Mouse (Mus musculus) neural tube, embryonic 13.5 days (tissue): ENCODE measurements at regions not wholly inside any gene's neighbourhood (a gene's known extent, or its start where the extent isn't known, plus 50 kb on each side); places are given as distances from the start of the nearest gene placed in this dataset.

Experiments used
- ATAC-seq: fragments of 200-750 bp; cut with Nextera tagmentation; 2 replicates; pipeline ENCODE4 v1.8.0; 2017; ENCODE audit warnings: low read depth, mild to moderate bottlenecking, moderate TSS enrichment, moderate library complexity
- H3K27ac ChIP-seq: fragments of 300-500 bp; sonication (generic); replicated peaks from 2 replicates; pipeline ENCODE4 v1.5.1; 2015; ENCODE audit warnings: moderate library complexity, mild to moderate bottlenecking, inconsistent platforms
- H3K27me3 ChIP-seq: fragments of 300-500 bp; sonication (generic); 2 replicates; pipeline ENCODE4 v1.6.1; 2015; ENCODE audit warnings: mild to moderate bottlenecking, inconsistent platforms
- H3K36me3 ChIP-seq: fragments of 300-500 bp; sonication (generic); 2 replicates; pipeline ENCODE4 v1.6.1; 2015; ENCODE audit warnings: mild to moderate bottlenecking, inconsistent platforms
- H3K4me1 ChIP-seq: fragments of 300-500 bp; sonication (generic); replicated peaks from 2 replicates; pipeline ENCODE4 v1.6.1; 2015; ENCODE audit warnings: inconsistent platforms
- H3K4me2 ChIP-seq: fragments of 300-500 bp; sonication (generic); 2 replicates; pipeline ENCODE4 v1.6.1; 2015; ENCODE audit warnings: inconsistent platforms, mild to moderate bottlenecking, moderate library complexity
- H3K4me3 ChIP-seq: fragments of 300-500 bp; sonication (generic); 2 replicates; pipeline ENCODE4 v1.5.1; 2015; ENCODE audit warnings: mild to moderate bottlenecking, inconsistent platforms
- H3K9ac ChIP-seq: fragments of 300-500 bp; sonication (generic); 2 replicates; pipeline ENCODE4 v1.6.1; 2015; ENCODE audit warnings: moderate library complexity, mild to moderate bottlenecking, inconsistent platforms
- H3K9me3 ChIP-seq: fragments of 300-500 bp; sonication (generic); 2 replicates; pipeline ENCODE4 v1.6.1; 2016; ENCODE audit warnings: inconsistent platforms
- WGBS: fragments of 180-500 bp; shearing (Covaris S2); methylation state at CpG from one replicate; pipeline ENCODE4 v1.1.7; 2015; 5-methylcytosine and 5-hydroxymethylcytosine counted together

DNA sequence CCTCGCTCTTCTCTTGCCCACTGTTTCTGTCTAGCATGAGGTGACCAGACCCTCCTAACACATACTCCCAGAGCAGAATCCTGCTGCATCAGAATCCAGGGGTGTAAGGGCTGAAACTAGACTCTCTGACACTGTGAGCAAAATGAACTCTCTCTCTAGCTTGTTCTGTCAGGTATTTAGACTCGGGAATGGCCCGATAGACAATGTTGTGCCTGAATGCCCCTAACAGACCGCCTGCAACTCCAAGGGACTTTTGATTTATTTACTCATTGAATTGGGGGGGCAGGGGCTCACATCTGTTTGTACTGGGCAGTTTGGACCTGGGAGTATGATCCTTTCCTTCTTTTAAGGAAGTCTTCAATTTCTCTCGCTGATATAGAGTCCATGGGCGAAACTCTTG is 469.3 kb upstream of the Trpc7 start:
- ATAC-seq, result no peak
- Histone ChIP-seq H3K9ac (no peak overlapping the region), H3K4me2 (no peak overlapping the region), H3K9me3 (no peaks in the 10 kb centered on the region), H3K27me3 (no peaks in the 10 kb centered on the region), H3K4me3 (no peak overlapping the region), H3K4me1 (0 out of 2 replicates have a peak, but pooled peaks cover 6% of the 10 kb centered on the region), H3K36me3 (no peaks in the 10 kb centered on the region), H3K27ac (no peak overlapping the region)
- WGBS, result 84% methylated on average over 6 of the region's 6 CpGs

DNA sequence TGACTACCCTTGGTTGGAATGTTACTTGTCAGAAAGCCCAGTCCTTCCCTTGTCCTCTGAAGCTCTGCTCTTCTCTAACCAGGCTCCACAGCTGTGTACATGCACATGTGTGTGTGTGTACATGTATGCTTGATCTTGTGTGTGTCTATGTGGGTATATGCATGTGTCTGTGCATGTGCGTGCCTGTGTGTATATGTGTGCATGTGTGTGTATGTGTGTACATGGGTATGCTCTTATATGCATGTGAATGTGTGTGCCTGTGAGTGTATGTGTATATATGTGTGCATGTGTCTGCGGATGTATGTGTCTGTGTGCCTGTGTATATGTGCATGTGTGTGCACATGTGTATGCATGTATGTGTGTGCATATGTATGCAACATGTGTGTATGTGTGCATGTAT is 468.6 kb upstream of the Trpc7 start:
- no peak overlapping the region for H3K27ac ChIP-seq
- H3K9ac ChIP-seq, result no peak overlapping the region

DNA sequence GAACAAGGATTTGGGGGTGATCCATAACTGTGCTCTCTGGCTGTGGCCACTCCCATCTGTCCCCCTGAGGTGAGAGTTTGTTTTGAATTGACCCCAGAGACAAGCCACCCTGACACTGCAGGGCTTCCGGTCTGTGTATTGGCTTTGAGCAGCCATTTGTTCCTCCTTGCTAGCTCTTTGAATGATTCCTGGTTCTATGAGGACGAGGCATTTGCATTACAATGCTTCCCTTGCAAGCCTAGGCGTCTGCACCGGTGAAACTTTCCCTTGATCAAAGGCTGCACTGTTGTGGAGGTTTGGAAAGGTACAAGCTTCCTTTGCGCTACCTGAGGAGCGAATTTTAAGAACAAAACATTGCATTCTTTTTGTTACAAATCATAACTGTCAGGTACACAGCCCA is 466.8 kb upstream of the Trpc7 start:
- no peak for ATAC-seq
- 9% methylated on average over 6 of the region's 6 CpGs for WGBS
- 0 out of 2 replicates have a peak, but pooled peaks cover 6% of the 10 kb centered on the region for H3K4me1 ChIP-seq
- no peak overlapping the region for H3K9ac ChIP-seq
- no peak overlapping the region for H3K4me2 ChIP-seq
- H3K9me3 ChIP-seq, result no peaks in the 10 kb centered on the region
- no peaks in the 10 kb centered on the region for H3K36me3 ChIP-seq
- no peaks in the 10 kb centered on the region for H3K27me3 ChIP-seq
- H3K27ac ChIP-seq, result no peak overlapping the region
- no peak overlapping the region for H3K4me3 ChIP-seq

More for the DNA sequence above, 468.6 kb upstream of the Trpc7 start:
- 95% methylated on average over 2 of the region's 2 CpGs for WGBS
- Histone ChIP-seq H3K4me2 (no peak overlapping the region), H3K36me3 (no peaks in the 10 kb centered on the region), H3K9me3 (no peaks in the 10 kb centered on the region), H3K4me1 (0 out of 2 replicates have a peak, but pooled peaks cover 6% of the 10 kb centered on the region), H3K27me3 (no peaks in the 10 kb centered on the region), H3K4me3 (no peak overlapping the region)
- ATAC-seq, result no peak

DNA sequence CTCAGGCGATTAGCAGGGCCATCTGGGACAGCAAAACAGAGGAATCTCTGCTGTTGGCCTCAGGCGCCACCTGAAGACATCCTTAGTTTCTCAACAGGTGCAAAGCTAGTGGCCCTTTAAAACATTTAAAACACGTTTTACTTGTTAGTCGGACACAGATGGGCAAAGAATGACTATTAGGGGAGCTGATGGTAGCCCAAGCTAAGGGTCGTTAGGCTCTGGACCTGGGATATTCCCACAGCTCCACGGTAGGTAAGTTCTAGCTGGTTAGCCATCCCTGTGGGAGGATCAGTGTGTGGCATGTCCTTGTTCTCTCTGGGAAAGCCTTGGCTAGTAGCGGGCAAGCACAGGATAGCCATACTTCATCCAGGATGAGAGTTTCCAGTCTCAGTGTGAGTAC is 465.5 kb upstream of the Trpc7 start:
- Histone ChIP-seq H3K36me3 (no peaks in the 10 kb centered on the region), H3K4me2 (no peak overlapping the region), H3K27ac (no peak overlapping the region), H3K9me3 (no peaks in the 10 kb centered on the region), H3K4me1 (0 out of 2 replicates have a peak, but pooled peaks cover 6% of the 10 kb centered on the region), H3K9ac (no peak overlapping the region), H3K4me3 (no peak overlapping the region), H3K27me3 (no peaks in the 10 kb centered on the region)
- no peak for ATAC-seq
- 87% methylated on average over 7 of the region's 7 CpGs for WGBS

DNA sequence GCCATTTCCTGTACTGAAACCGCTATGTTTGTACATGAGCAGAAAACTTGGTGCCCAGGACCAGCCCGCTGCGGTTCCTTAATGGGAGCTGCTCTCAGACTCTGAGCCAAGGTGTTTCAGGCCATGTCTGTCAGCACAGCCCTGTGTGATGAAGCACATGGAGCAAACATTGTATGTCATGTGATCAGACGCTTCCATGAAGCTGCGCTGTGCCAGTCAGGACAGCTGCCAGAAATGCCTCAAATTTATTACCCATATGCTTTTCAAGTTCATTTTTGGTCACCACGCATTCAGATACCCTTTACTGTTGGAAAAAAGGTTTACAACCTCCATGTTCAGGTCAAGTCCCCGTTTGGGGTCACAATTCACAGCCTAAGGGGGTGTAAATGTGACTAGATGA is 458.8 kb upstream of the Trpc7 start:
- Histone ChIP-seq H3K27ac (no peak overlapping the region), H3K9me3 (no peaks in the 10 kb centered on the region), H3K4me3 (no peak overlapping the region), H3K9ac (no peak overlapping the region), H3K27me3 (no peaks in the 10 kb centered on the region), H3K4me1 (no peaks in the 10 kb centered on the region), H3K4me2 (no peak overlapping the region), H3K36me3 (no peaks in the 10 kb centered on the region)
- ATAC-seq, result no peak
- 78% methylated on average over 7 of the region's 7 CpGs for WGBS

DNA sequence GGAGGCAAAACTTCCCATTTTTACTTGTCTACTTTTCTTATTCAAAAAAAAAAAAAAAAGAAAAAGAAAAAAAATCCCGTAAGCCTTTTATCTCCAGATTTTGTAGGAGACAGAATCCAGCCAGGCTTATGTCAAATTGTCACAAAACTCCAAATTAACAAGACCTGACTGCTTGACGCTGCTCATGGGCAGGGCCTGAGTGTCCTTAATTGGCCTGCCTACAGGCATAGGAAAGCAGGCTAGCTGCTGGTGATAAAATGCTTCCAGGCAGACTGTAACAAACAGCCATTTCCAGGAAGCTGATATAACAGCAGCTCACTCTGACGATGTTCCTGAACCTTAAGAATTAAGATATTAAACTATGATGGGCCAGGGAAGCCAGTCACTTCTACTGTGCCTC is 458.2 kb upstream of the Trpc7 start:
- Histone ChIP-seq H3K4me2 (no peak overlapping the region), H3K9ac (no peak overlapping the region), H3K4me3 (no peak overlapping the region), H3K27me3 (no peaks in the 10 kb centered on the region), H3K4me1 (no peaks in the 10 kb centered on the region), H3K36me3 (no peaks in the 10 kb centered on the region), H3K9me3 (no peaks in the 10 kb centered on the region), H3K27ac (no peak overlapping the region)
- WGBS, result 71% methylated on average over 3 of the region's 3 CpGs
- no peak for ATAC-seq

DNA sequence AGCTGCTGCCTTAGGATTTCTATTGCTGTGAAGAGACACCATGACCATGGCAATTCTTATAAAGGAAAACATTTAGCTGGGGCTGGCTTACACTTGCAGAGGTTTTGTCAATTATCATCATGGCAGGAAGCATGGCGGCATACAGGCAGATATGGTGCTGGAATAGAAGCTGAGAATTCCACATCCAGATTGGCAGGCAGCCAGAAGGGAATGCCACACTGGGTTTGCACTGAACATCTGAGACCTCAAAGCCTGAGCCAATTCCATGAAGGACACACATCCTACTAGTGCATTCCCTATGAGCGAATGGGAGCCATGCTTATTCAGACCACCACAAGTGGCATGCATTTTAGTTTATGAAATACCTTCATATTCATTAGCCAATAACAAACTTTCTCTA is 455.0 kb upstream of the Trpc7 start:
- H3K4me3 ChIP-seq, result no peak overlapping the region
- no peaks in the 10 kb centered on the region for H3K4me1 ChIP-seq
- H3K4me2 ChIP-seq, result no peak overlapping the region
- H3K9ac ChIP-seq, result no peak overlapping the region
- H3K9me3 ChIP-seq, result no peaks in the 10 kb centered on the region
- H3K27me3 ChIP-seq, result no peaks in the 10 kb centered on the region
- 86% methylated on average over 2 of the region's 2 CpGs for WGBS
- no peak overlapping the region for H3K27ac ChIP-seq
- no peaks in the 10 kb centered on the region for H3K36me3 ChIP-seq
- ATAC-seq, result no peak

DNA sequence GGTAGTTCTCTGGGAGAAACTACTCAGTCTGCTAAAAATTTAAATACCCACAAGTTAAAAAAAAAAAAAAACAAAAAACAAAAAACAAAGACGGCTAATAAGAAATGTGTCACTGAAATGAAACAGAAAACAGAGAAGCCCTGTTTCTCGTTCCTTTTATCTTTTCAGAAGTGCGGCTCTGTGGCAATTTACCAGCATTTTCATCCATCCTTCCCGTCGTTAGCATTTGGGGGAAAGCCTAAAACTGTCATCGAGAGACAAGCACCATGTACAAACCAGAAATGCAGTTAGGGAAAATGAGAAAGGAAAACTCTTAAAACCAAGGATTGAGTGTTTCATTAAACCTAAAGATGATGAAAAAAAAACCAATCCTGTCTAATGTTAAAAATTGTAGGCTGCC is 442.9 kb upstream of the Trpc7 start:
- Histone ChIP-seq H3K36me3 (no peaks in the 10 kb centered on the region), H3K4me1 (no peaks in the 10 kb centered on the region), H3K9me3 (no peaks in the 10 kb centered on the region), H3K4me2 (no peak overlapping the region), H3K27me3 (no peaks in the 10 kb centered on the region), H3K9ac (no peak overlapping the region), H3K4me3 (no peak overlapping the region), H3K27ac (no peak overlapping the region)
- WGBS, result 61% methylated on average over 6 of the region's 6 CpGs
- no peak for ATAC-seq

DNA sequence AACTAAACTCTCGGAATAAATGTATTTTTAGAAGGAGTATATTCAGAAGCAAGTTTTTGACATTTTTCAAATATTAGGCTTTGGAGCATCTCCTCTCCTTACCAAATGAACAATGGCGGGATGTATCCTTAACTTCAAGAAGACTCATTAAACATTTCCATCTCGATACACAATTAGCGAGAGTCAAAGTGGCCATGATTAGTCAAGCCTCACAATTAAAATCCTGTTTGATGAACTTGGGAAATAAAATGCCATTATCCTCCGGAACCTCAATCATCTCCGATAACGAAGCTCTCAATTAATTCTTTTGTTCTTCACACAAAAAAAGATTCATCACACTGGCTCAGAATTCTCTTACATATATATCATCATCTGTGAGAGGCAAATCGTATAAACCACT is 440.8 kb upstream of the Trpc7 start:
- H3K36me3 ChIP-seq, result no peaks in the 10 kb centered on the region
- H3K9ac ChIP-seq, result no peak overlapping the region
- H3K27me3 ChIP-seq, result no peaks in the 10 kb centered on the region
- peaks cover 4% of the 10 kb centered on the region; the same call in 1 of the 2 replicates for H3K4me1 ChIP-seq
- no peak overlapping the region for H3K27ac ChIP-seq
- ATAC-seq, result no peak
- no peak overlapping the region for H3K4me3 ChIP-seq
- no peak overlapping the region for H3K4me2 ChIP-seq
- no peaks in the 10 kb centered on the region for H3K9me3 ChIP-seq
- 84% methylated on average over 8 of the region's 8 CpGs for WGBS

DNA sequence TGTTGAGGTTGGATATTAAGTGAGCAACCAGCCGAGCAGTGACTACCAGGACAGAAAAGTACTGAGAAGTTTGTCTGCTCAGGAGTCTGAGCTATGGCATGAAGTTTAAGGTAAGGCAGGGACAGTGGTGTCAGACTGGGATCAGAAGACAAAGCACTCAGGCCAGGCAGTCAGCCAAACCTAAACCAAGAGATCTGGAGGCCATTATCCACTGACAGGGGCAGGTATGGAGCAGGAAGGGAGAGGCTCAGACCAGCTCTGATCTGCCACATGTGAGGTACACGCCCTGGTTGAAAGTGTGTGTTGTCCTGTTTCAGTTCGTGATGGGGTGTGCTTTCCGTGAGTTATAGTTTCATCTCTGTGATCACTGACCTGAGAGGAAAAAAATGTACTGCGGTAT is 437.2 kb upstream of the Trpc7 start:
- Histone ChIP-seq H3K9me3 (no peaks in the 10 kb centered on the region), H3K27ac (no peak overlapping the region), H3K27me3 (no peaks in the 10 kb centered on the region), H3K4me2 (no peak overlapping the region), H3K36me3 (no peaks in the 10 kb centered on the region), H3K4me1 (peaks cover 4% of the 10 kb centered on the region; the same call in 1 of the 2 replicates), H3K9ac (no peak overlapping the region), H3K4me3 (no peak overlapping the region)
- WGBS, result 84% methylated on average over 5 of the region's 5 CpGs
- no peak for ATAC-seq

DNA sequence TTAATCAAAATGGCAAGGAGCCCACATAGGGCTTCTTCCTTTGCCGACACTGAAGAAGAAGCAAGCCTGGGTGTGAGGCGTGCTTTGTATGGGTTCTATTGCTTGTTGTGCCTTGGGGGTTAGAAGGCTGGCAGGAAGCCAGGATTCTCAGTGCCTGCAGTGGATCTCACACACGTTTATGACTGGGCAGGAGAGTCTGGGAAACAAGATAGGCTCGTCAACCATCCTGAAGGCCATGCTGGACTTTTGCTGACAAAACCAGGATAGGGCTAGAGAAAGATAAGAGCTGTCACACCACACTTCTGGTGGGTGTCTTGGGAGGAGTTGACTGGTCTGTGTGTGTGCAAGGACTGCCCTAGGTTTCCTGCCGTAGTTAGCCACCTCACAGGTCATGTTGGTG is 436.1 kb upstream of the Trpc7 start:
- no peak overlapping the region for H3K9ac ChIP-seq
- ATAC-seq, result no peak
- no peaks in the 10 kb centered on the region for H3K36me3 ChIP-seq
- H3K4me1 ChIP-seq, result peaks cover 4% of the 10 kb centered on the region; the same call in 1 of the 2 replicates
- no peak overlapping the region for H3K4me3 ChIP-seq
- no peaks in the 10 kb centered on the region for H3K9me3 ChIP-seq
- H3K4me2 ChIP-seq, result no peak overlapping the region
- H3K27me3 ChIP-seq, result no peaks in the 10 kb centered on the region
- H3K27ac ChIP-seq, result no peak overlapping the region
- whole genome bisulfite sequencing, result 51% methylated on average over 5 of the region's 5 CpGs

DNA sequence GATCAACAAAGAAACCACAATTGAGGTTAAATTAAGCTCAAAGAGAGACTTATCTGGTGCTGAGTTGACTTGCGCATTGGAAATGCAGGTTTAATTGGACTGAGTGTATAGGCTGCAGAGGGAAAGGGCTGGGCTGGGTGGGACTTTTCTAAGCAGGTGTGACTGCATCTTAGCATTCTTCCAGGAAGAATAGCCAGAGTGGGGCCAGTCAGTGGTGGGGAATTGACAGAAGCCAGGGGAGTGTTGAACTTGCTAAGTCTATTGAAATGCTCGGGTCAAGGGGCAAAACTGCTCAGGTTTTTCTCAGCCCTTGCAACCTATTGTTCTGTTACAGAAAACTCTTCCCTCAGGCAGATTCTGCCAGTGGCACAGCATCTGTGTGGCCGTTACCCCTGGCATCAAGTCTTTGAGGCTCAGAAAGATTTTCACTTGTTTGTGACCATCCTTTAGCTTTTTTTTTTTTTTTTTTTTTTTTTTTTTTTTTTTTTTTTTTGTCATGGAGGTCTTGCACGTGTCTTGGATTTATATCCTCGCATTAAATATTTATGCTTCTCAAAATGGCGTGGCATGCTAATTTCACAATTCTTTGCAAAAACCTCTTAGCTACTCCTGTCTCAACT is 429.6 kb upstream of the Trpc7 start:
- H3K4me2 ChIP-seq, result no peak overlapping the region
- H3K4me1 ChIP-seq, result no peaks in the 10 kb centered on the region
- no peaks in the 10 kb centered on the region for H3K9me3 ChIP-seq
- H3K36me3 ChIP-seq, result no peaks in the 10 kb centered on the region
- H3K4me3 ChIP-seq, result no peak overlapping the region
- WGBS, result 72% methylated on average over 6 of the region's 6 CpGs
- no peak overlapping the region for H3K27ac ChIP-seq
- no peaks in the 10 kb centered on the region for H3K27me3 ChIP-seq
- no peak overlapping the region for H3K9ac ChIP-seq
- ATAC-seq, result no peak
